10 mouse cellular contexts compared by ENCODE assay signal in genomic region chr3:69542962-69543361, GRCm38 (mm10). TPM values are rescaled to one million over a fixed set of nuclear protein-coding genes. Genes with fewer than 3 reads are reported as not detected.
A peak's percentile ranks its signal among the peaks of the same experiment; 100 is the strongest.
DNase-seq lines count a peak whose midpoint lies in the region; ATAC-seq and TF ChIP-seq lines count a peak whose summit lies in the region.
"Had no signal": no experiment of that assay in that cellular context is flagged by ENCODE, and none has a peak within 500 bp of the region (broad histone marks: within the 10 kb centered on the region; RNA-seq: fewer than 3 reads in every experiment).

No protein-coding gene starts in this region.

- no peak overlapping the region for H3K4me3 ChIP-seq in neural tube, embryonic 12.5 days
- H3K4me3 ChIP-seq in neural tube, embryonic 15.5 days (replicated peaks) = no peak overlapping the region
- no peak overlapping the region for H3K4me3 ChIP-seq in layer of hippocampus, adult 2 months
- no peak overlapping the region for H3K4me3 ChIP-seq in midbrain, embryonic 16.5 days (ENCODE audit: low read depth, low read length)
- H3K4me3 ChIP-seq in limb, embryonic 10.5 days = no peak overlapping the region
- H3K4me3 ChIP-seq: limb, embryonic 13.5 days had no signal

- peaks cover 4% of the 10 kb centered on the region for H3K4me1 ChIP-seq in neural tube, embryonic 12.5 days
- peaks cover 13% of the 10 kb centered on the region for H3K4me1 ChIP-seq in neural tube, embryonic 15.5 days
- H3K4me1 ChIP-seq in midbrain, embryonic 16.5 days (ENCODE audit: control insufficient read depth, insufficient read depth, low read length) = peaks cover 11% of the 10 kb centered on the region
- no peaks in the 10 kb centered on the region for H3K4me1 ChIP-seq in limb, embryonic 10.5 days

- peak; percentile 67 for ATAC-seq in neural tube, embryonic 12.5 days (ENCODE audit: low FRiP score, low read depth)
- no peak for ATAC-seq in neural tube, embryonic 15.5 days (ENCODE audit: low FRiP score)
- ATAC-seq in midbrain, embryonic 16.5 days = no peak
- ATAC-seq in erythroid progenitor cell, adult 5-6 weeks (replicated peaks; ENCODE audit: low FRiP score, poor library complexity, severe bottlenecking) = no peak

- WGBS in neural tube, embryonic 12.5 days = 45% methylated on average over 8 of the region's 8 CpGs
- WGBS in neural tube, embryonic 15.5 days = 45% methylated on average over 8 of the region's 8 CpGs
- WGBS in midbrain, embryonic 16.5 days = 39% methylated on average over 8 of the region's 8 CpGs
- 91% methylated on average over 8 of the region's 8 CpGs for WGBS in limb, embryonic 10.5 days

- peak; percentile 55 to 58 for DNase-seq in adrenal gland, adult (ENCODE audit: inconsistent age in 2 of 2, low spot score in 1 of 2)
- no peak for DNase-seq in adrenal gland, postnatal 25 days
- DNase-seq in layer of hippocampus, adult 2 months (ENCODE audit: low spot score in 2 of 2) = peak; percentile 56 to 64
- no peak for DNase-seq in limb, embryonic 10.5 days (ENCODE audit: low spot score)
- DNase-seq: thymus, postnatal 14 days had no signal

- no peaks in the 10 kb centered on the region for H3K9me3 ChIP-seq in neural tube, embryonic 12.5 days
- no peaks in the 10 kb centered on the region for H3K9me3 ChIP-seq in neural tube, embryonic 15.5 days (replicated peaks)
- no peaks in the 10 kb centered on the region for H3K9me3 ChIP-seq in midbrain, embryonic 16.5 days (replicated peaks; ENCODE audit: control insufficient read depth, low read length, poor library complexity, severe bottlenecking)
- no peaks in the 10 kb centered on the region for H3K9me3 ChIP-seq in limb, embryonic 10.5 days (replicated peaks)
- H3K9me3 ChIP-seq: limb, embryonic 13.5 days had no signal

- H3K36me3 ChIP-seq in neural tube, embryonic 12.5 days = no peaks in the 10 kb centered on the region
- no peaks in the 10 kb centered on the region for H3K36me3 ChIP-seq in neural tube, embryonic 15.5 days
- H3K36me3 ChIP-seq in midbrain, embryonic 16.5 days (ENCODE audit: control insufficient read depth, insufficient read depth, low read length) = no peaks in the 10 kb centered on the region
- H3K36me3 ChIP-seq in limb, embryonic 10.5 days = no peaks in the 10 kb centered on the region
- H3K36me3 ChIP-seq: limb, embryonic 13.5 days had no signal

- no peak overlapping the region for H3K27ac ChIP-seq in neural tube, embryonic 12.5 days
- H3K27ac ChIP-seq in neural tube, embryonic 15.5 days (replicated peaks) = no peak overlapping the region
- peak overlapping the region; percentile 78 for H3K27ac ChIP-seq in layer of hippocampus, adult 2 months
- H3K27ac ChIP-seq in midbrain, embryonic 16.5 days (ENCODE audit: low read length) = no peak overlapping the region
- H3K27ac ChIP-seq in limb, embryonic 10.5 days = no peak overlapping the region
- H3K27ac ChIP-seq: limb, embryonic 13.5 days had no signal

- TF ChIP-seq CTCF in layer of hippocampus, adult 2 months (conservative IDR thresholded peaks at IDR 0.05) = no peak

- peaks cover 4% of the 10 kb centered on the region; the same call in 1 of the 2 replicates for H3K27me3 ChIP-seq in neural tube, embryonic 12.5 days (replicated peaks)
- no peaks in the 10 kb centered on the region for H3K27me3 ChIP-seq in neural tube, embryonic 15.5 days (replicated peaks)
- H3K27me3 ChIP-seq in midbrain, embryonic 16.5 days (ENCODE audit: control insufficient read depth, insufficient read depth, low read depth, low read length) = no peaks in the 10 kb centered on the region
- no peaks in the 10 kb centered on the region for H3K27me3 ChIP-seq in limb, embryonic 10.5 days (ENCODE audit: low read depth, poor library complexity, severe bottlenecking)
- H3K27me3 ChIP-seq: limb, embryonic 13.5 days had no signal

- no peak overlapping the region for H3K4me2 ChIP-seq in neural tube, embryonic 12.5 days (replicated peaks)
- H3K4me2 ChIP-seq in neural tube, embryonic 15.5 days = no peak overlapping the region
- no peak overlapping the region for H3K4me2 ChIP-seq in midbrain, embryonic 16.5 days (ENCODE audit: low read length)
- H3K4me2 ChIP-seq: limb, embryonic 13.5 days had no signal

- H3K9ac ChIP-seq in neural tube, embryonic 12.5 days = no peak overlapping the region
- H3K9ac ChIP-seq in neural tube, embryonic 15.5 days (replicated peaks) = no peak overlapping the region
- H3K9ac ChIP-seq in midbrain, embryonic 16.5 days (ENCODE audit: low read depth, low read length) = 0 out of 2 replicates have a peak overlapping the region, but pooled peaks have one; percentile 20
- H3K9ac ChIP-seq: limb, embryonic 13.5 days had no signal

RNA-seq across cellular contexts. Expression of gene B3galnt1, which starts 55.8 kb away (rescaled TPM):
- 14.3 and 17.7 TPM in 2 replicates for total RNA-seq in adrenal gland, postnatal 25 days (2021)
- 46.4 and 46.9 TPM in 2 replicates for polyA plus RNA-seq in neural tube, embryonic 12.5 days (2016; fragmentation: Nextera tagmentation; extraction: Ambion mirVana)
- 98.6 and 111 TPM in 2 replicates for polyA plus RNA-seq in neural tube, embryonic 15.5 days (2015; fragmentation: Nextera tagmentation; extraction: Ambion mirVana)
- total RNA-seq in layer of hippocampus, adult 2 months (2021) = 10 to 100 TPM; 42.0 to 43.9 TPM
- 115 and 118 TPM in 2 replicates for polyA plus RNA-seq in midbrain, embryonic 16.5 days (2015; fragmentation: Nextera tagmentation; extraction: Ambion mirVana)
- polyA plus RNA-seq in limb, embryonic 10.5 days (2016; fragmentation: Nextera tagmentation; extraction: Ambion mirVana) = 17.7 and 23.0 TPM in 2 replicates
- total RNA-seq in erythroid progenitor cell, adult 5-6 weeks (2015; ENCODE audit: low replicate concordance) = 4.0 TPM in 1 of 2 replicates, not detected in the other
- total RNA-seq in erythroid progenitor cell, adult 5-6 weeks (2017; ENCODE audit: low replicate concordance) = 0.15 TPM in 1 of 2 replicates, not detected in the other

Comparison
In these comparisons a context has a peak if more than half of its experiments do, and no peak if none do; other contexts are left out.
1. DNase-seq: peak in adrenal gland, adult (2 of 2) and layer of hippocampus, adult 2 months (2 of 2); none in adrenal gland, postnatal 25 days (single experiment) and limb, embryonic 10.5 days (single experiment).